Mouse (Mus musculus) neural tube, embryonic 15.5 days (tissue): Measurements from ENCODE around the gene Cda. TPM values are rescaled to one million over a fixed set of nuclear protein-coding genes. Genes with fewer than 3 reads are reported as not detected.
"Not testable (repeated sequence)": the region's sequence is repeated elsewhere in the genome, so short reads cannot be mapped to it uniquely, and the experiment has no call there.

ENCODE experiments used
- ATAC-seq: fragments of 200-750 bp; cut with Nextera tagmentation; 2 replicates; pipeline ENCODE4 v1.8.0; 2017; ENCODE audit warnings: mild to moderate bottlenecking, moderate TSS enrichment, moderate library complexity; ENCODE audit not compliant: low FRiP score
- H3K27ac ChIP-seq: fragments of 300-500 bp; sonication (generic); replicated peaks from 2 replicates; pipeline ENCODE4 v1.5.1; 2015; ENCODE audit warnings: mild to moderate bottlenecking, inconsistent platforms
- H3K27me3 ChIP-seq: fragments of 300-500 bp; sonication (generic); replicated peaks from 2 replicates; pipeline ENCODE4 v1.6.1; 2015; ENCODE audit warnings: inconsistent platforms
- H3K36me3 ChIP-seq: fragments of 300-500 bp; sonication (generic); 2 replicates; pipeline ENCODE4 v1.6.1; 2015; ENCODE audit warnings: inconsistent platforms
- H3K4me1 ChIP-seq: fragments of 300-500 bp; sonication (generic); 2 replicates; pipeline ENCODE4 v1.6.1; 2015; ENCODE audit warnings: inconsistent platforms
- H3K4me2 ChIP-seq: fragments of 300-500 bp; sonication (generic); 2 replicates; pipeline ENCODE4 v1.6.1; 2015; ENCODE audit warnings: inconsistent platforms, mild to moderate bottlenecking, moderate library complexity
- H3K4me3 ChIP-seq: fragments of 300-500 bp; sonication (generic); replicated peaks from 2 replicates; pipeline ENCODE4 v1.5.1; 2015; ENCODE audit warnings: mild to moderate bottlenecking, inconsistent platforms
- H3K9ac ChIP-seq: fragments of 300-500 bp; sonication (generic); replicated peaks from 2 replicates; pipeline ENCODE4 v1.6.1; 2015; ENCODE audit warnings: mild to moderate bottlenecking, inconsistent platforms
- H3K9me3 ChIP-seq: fragments of 300-500 bp; sonication (generic); replicated peaks from 2 replicates; pipeline ENCODE4 v1.6.1; 2016; ENCODE audit warnings: inconsistent platforms
- WGBS: fragments of 180-500 bp; shearing (Covaris S2); methylation state at CpG from one replicate; pipeline ENCODE4 v1.1.7; 2015; ENCODE audit warnings: mixed read lengths; 5-methylcytosine and 5-hydroxymethylcytosine counted together
- polyA plus RNA-seq: library from polyadenylated mRNA; unstranded; fragments of >200 nt; fragmentation: Nextera tagmentation; extraction: Ambion mirVana; gene quantifications from 2 replicates; pipeline ENCODE4 v1.2.1, GENCODE M21; 2015

Cda gene
- polyA plus RNA-seq, 1 experiment from 2014 or later = 11.9 TPM

- no peak overlapping the region for H3K4me3 ChIP-seq
- no peak overlapping the region for H3K27ac ChIP-seq
- H3K9ac ChIP-seq = no peak overlapping the region
- H3K36me3 ChIP-seq = no peaks in the 10 kb centered on the region
- H3K4me1 ChIP-seq = peaks cover 14% of the 10 kb centered on the region
- peaks cover 4% of the 10 kb centered on the region; the same call in 1 of the 2 replicates for H3K27me3 ChIP-seq
- ATAC-seq = no peak
- WGBS = 44% methylated on average over 15 of the region's 15 CpGs
- no peak overlapping the region for H3K4me2 ChIP-seq
- no peaks in the 10 kb centered on the region for H3K9me3 ChIP-seq
Observed at GRCm38 (mm10) chr4:138330264-138330671, 37.5 kb downstream of the Cda start.

GRCm38 (mm10) chr4:138327891-138328470, 39.8 kb downstream of the Cda start:
- WGBS = 79% methylated on average over 7 of the region's 7 CpGs
- peak overlapping the region; percentile 27 for H3K4me3 ChIP-seq
- H3K9me3 ChIP-seq = no peaks in the 10 kb centered on the region
- H3K27me3 ChIP-seq = peaks cover 4% of the 10 kb centered on the region; the same call in 1 of the 2 replicates
- H3K4me2 ChIP-seq = peak overlapping the region; percentile 42
- peaks cover 34% of the 10 kb centered on the region for H3K4me1 ChIP-seq
- no peak overlapping the region for H3K27ac ChIP-seq
- ATAC-seq = no peak
- H3K36me3 ChIP-seq = no peaks in the 10 kb centered on the region
- no peak overlapping the region for H3K9ac ChIP-seq

- H3K9ac ChIP-seq, ATAC-seq, H3K4me2 ChIP-seq, H3K27me3 ChIP-seq, H3K36me3 ChIP-seq, H3K4me3 ChIP-seq, H3K9me3 ChIP-seq: not testable (repeated sequence)
- H3K27ac ChIP-seq = 0 out of 2 replicates have a peak overlapping the region, but pooled peaks have one; percentile 92
- peaks cover 39% of the 10 kb centered on the region for H3K4me1 ChIP-seq
- whole genome bisulfite sequencing = 49% methylated on average over 8 of the region's 12 CpGs
Observed at GRCm38 (mm10) chr4:138327155-138327554, 40.6 kb downstream of the Cda start.

GRCm38 (mm10) chr4:138326077-138326695, 41.6 kb downstream of the Cda start, which contains the start of gene Pink1:
TSS of gene Pink1 (minus strand) at chr4:138326307.
- Histone ChIP-seq H3K4me1 (peaks cover 39% of the 10 kb centered on the region), H3K36me3 (no peaks in the 10 kb centered on the region), H3K27me3 (peaks cover 4% of the 10 kb centered on the region; the same call in 1 of the 2 replicates), H3K27ac (peak within 1 kb of the TSS; percentile 92), H3K9me3 (no peaks in the 10 kb centered on the region), H3K4me3 (peak within 1 kb of the TSS; percentile 90), H3K4me2 (peak within 1 kb of the TSS; percentile 64), H3K9ac (peak within 1 kb of the TSS; percentile 65)
- ATAC-seq = peak; percentile 79
- WGBS = 5% methylated on average over 33 of the region's 41 CpGs

GRCm38 (mm10) chr4:138325466-138326076, 42.2 kb downstream of the Cda start:
- H3K27ac ChIP-seq = peak overlapping the region; percentile 92
- peaks cover 2% of the 10 kb centered on the region; the same call in 1 of the 2 replicates for H3K36me3 ChIP-seq
- WGBS = 1% methylated on average over 42 of the region's 45 CpGs
- peak overlapping the region; percentile 90 for H3K4me3 ChIP-seq
- H3K9ac ChIP-seq = peak overlapping the region; percentile 65
- ATAC-seq = peak; percentile 91
- peaks cover 4% of the 10 kb centered on the region; the same call in 1 of the 2 replicates for H3K27me3 ChIP-seq
- H3K4me2 ChIP-seq = peak overlapping the region; percentile 64
- H3K9me3 ChIP-seq = no peaks in the 10 kb centered on the region
- H3K4me1 ChIP-seq = peaks cover 39% of the 10 kb centered on the region

- WGBS = 89% methylated on average over 3 of the region's 3 CpGs
- Histone ChIP-seq H3K4me2 (no peak overlapping the region), H3K4me1 (peaks cover 39% of the 10 kb centered on the region), H3K36me3 (peaks cover 11% of the 10 kb centered on the region; the same call in 1 of the 2 replicates), H3K9ac (no peak overlapping the region), H3K27ac (no peak overlapping the region), H3K27me3 (peaks cover 1% of the 10 kb centered on the region; the same call in 1 of the 2 replicates), H3K9me3 (no peaks in the 10 kb centered on the region), H3K4me3 (no peak overlapping the region)
- ATAC-seq = no peak
Observed at GRCm38 (mm10) chr4:138324451-138324850, 43.3 kb downstream of the Cda start.

- Histone ChIP-seq H3K36me3 (peaks cover 14% of the 10 kb centered on the region; the same call in 1 of the 2 replicates), H3K4me1 (peaks cover 39% of the 10 kb centered on the region), H3K4me3 (no peak overlapping the region), H3K27ac (no peak overlapping the region), H3K27me3 (no peaks in the 10 kb centered on the region), H3K9me3 (no peaks in the 10 kb centered on the region), H3K9ac (no peak overlapping the region), H3K4me2 (no peak overlapping the region)
- WGBS = 65% methylated on average over 4 of the region's 4 CpGs
- no peak for ATAC-seq
Observed at GRCm38 (mm10) chr4:138323753-138324152, 44.0 kb downstream of the Cda start.

GRCm38 (mm10) chr4:138322692-138323091, 45.1 kb downstream of the Cda start:
- H3K27me3 ChIP-seq = no peaks in the 10 kb centered on the region
- 15% methylated on average over 4 of the region's 4 CpGs for WGBS
- peaks cover 17% of the 10 kb centered on the region for H3K36me3 ChIP-seq
- ATAC-seq = no peak
- H3K4me2 ChIP-seq = no peak overlapping the region
- H3K4me3 ChIP-seq = no peak overlapping the region
- H3K27ac ChIP-seq = no peak overlapping the region
- no peak overlapping the region for H3K9ac ChIP-seq
- peaks cover 39% of the 10 kb centered on the region for H3K4me1 ChIP-seq
- H3K9me3 ChIP-seq = no peaks in the 10 kb centered on the region

- H3K4me1 ChIP-seq = peaks cover 35% of the 10 kb centered on the region
- no peak for ATAC-seq
- no peak overlapping the region for H3K27ac ChIP-seq
- H3K9ac ChIP-seq = no peak overlapping the region
- H3K4me3 ChIP-seq = no peak overlapping the region
- peaks cover 29% of the 10 kb centered on the region for H3K36me3 ChIP-seq
- no peaks in the 10 kb centered on the region for H3K9me3 ChIP-seq
- no peak overlapping the region for H3K4me2 ChIP-seq
- 81% methylated on average over 7 of the region's 7 CpGs for WGBS
- H3K27me3 ChIP-seq = no peaks in the 10 kb centered on the region
Observed at GRCm38 (mm10) chr4:138321488-138321887, 46.3 kb downstream of the Cda start.

GRCm38 (mm10) chr4:138320711-138321110, 47.1 kb downstream of the Cda start:
- no peak overlapping the region for H3K4me3 ChIP-seq
- H3K4me1 ChIP-seq = peaks cover 31% of the 10 kb centered on the region
- H3K27ac ChIP-seq = no peak overlapping the region
- H3K4me2 ChIP-seq = no peak overlapping the region
- H3K9me3 ChIP-seq = no peaks in the 10 kb centered on the region
- no peak overlapping the region for H3K9ac ChIP-seq
- no peak for ATAC-seq
- H3K27me3 ChIP-seq = no peaks in the 10 kb centered on the region
- 92% methylated on average over 11 of the region's 11 CpGs for WGBS
- peaks cover 33% of the 10 kb centered on the region for H3K36me3 ChIP-seq

- H3K27me3 ChIP-seq = no peaks in the 10 kb centered on the region
- no peak for ATAC-seq
- peaks cover 43% of the 10 kb centered on the region for H3K36me3 ChIP-seq
- no peaks in the 10 kb centered on the region for H3K9me3 ChIP-seq
- peaks cover 24% of the 10 kb centered on the region for H3K4me1 ChIP-seq
- H3K9ac ChIP-seq = no peak overlapping the region
- no peak overlapping the region for H3K4me2 ChIP-seq
- 35% methylated on average over 10 of the region's 10 CpGs for WGBS
- H3K27ac ChIP-seq = no peak overlapping the region
- no peak overlapping the region for H3K4me3 ChIP-seq
Observed at GRCm38 (mm10) chr4:138319508-138319907, 48.3 kb downstream of the Cda start.
